Mouse (Mus musculus) midbrain, embryonic 15.5 days (tissue): ENCODE measurements around the gene Nelfa. TPM values are rescaled to one million over a fixed set of nuclear protein-coding genes. Genes with fewer than 3 reads are reported as not detected.

Experiments
- ATAC-seq: fragments of 200-750 bp; cut with Nextera tagmentation; replicated peaks from 2 replicates; pipeline ENCODE4 v1.8.0; 2017; ENCODE audit warnings: moderate TSS enrichment
- H3K27ac ChIP-seq: fragments of 300-500 bp; sonication (generic); 2 replicates; pipeline ENCODE4 v1.5.1; 2015; ENCODE audit warnings: mild to moderate bottlenecking, inconsistent platforms
- H3K27me3 ChIP-seq: fragments of 300-500 bp; sonication (generic); replicated peaks from 2 replicates; pipeline ENCODE4 v1.6.1; 2015; ENCODE audit warnings: inconsistent platforms
- H3K36me3 ChIP-seq: fragments of 300-500 bp; sonication (generic); replicated peaks from 2 replicates; pipeline ENCODE4 v1.6.1; 2015; ENCODE audit warnings: inconsistent platforms
- H3K4me1 ChIP-seq: fragments of 300-500 bp; sonication (generic); 2 replicates; pipeline ENCODE4 v1.6.1; 2015; ENCODE audit warnings: inconsistent platforms
- H3K4me2 ChIP-seq: fragments of 300-500 bp; sonication (generic); 2 replicates; pipeline ENCODE4 v1.6.1; 2015; ENCODE audit warnings: inconsistent platforms, mild to moderate bottlenecking, moderate library complexity
- H3K4me3 ChIP-seq: fragments of 300-500 bp; sonication (generic); 2 replicates; pipeline ENCODE4 v1.5.1; 2015; ENCODE audit warnings: mild to moderate bottlenecking, inconsistent platforms
- H3K9ac ChIP-seq: fragments of 300-500 bp; sonication (generic); 2 replicates; pipeline ENCODE4 v1.6.1; 2015; ENCODE audit warnings: mild to moderate bottlenecking, inconsistent platforms
- H3K9me3 ChIP-seq: fragments of 300-500 bp; sonication (generic); 2 replicates; pipeline ENCODE4 v1.6.1; 2016; ENCODE audit warnings: inconsistent platforms
- WGBS: fragments of 180-500 bp; shearing (Covaris S2); methylation state at CpG from one replicate; pipeline ENCODE4 v1.1.7; 2015; ENCODE audit warnings: mixed read lengths; 5-methylcytosine and 5-hydroxymethylcytosine counted together
- polyA plus RNA-seq: library from polyadenylated mRNA; unstranded; fragments of >200 nt; fragmentation: Nextera tagmentation; extraction: Ambion mirVana; gene quantifications from 2 replicates; pipeline ENCODE4 v1.2.1, GENCODE M21; 2015

The Nelfa gene
- polyA plus RNA-seq, 1 experiment from 2014 or later: 43.1 TPM

- Histone ChIP-seq H3K4me1 (no peaks in the 10 kb centered on the region), H3K9ac (no peak overlapping the region), H3K36me3 (peaks cover 36% of the 10 kb centered on the region), H3K9me3 (no peaks in the 10 kb centered on the region), H3K27ac (no peak overlapping the region), H3K4me3 (no peak overlapping the region), H3K27me3 (no peaks in the 10 kb centered on the region), H3K4me2 (no peak overlapping the region)
- 85% methylated on average over 9 of the region's 9 CpGs for WGBS
- ATAC-seq: no peak
Observed at GRCm38 (mm10) chr5:33903176-33903575, 33.0 kb downstream of the Nelfa start.

- Histone ChIP-seq H3K9me3 (no peaks in the 10 kb centered on the region), H3K36me3 (peaks cover 36% of the 10 kb centered on the region), H3K27ac (no peak overlapping the region), H3K9ac (no peak overlapping the region), H3K4me1 (no peaks in the 10 kb centered on the region), H3K4me2 (no peak overlapping the region), H3K4me3 (no peak overlapping the region), H3K27me3 (no peaks in the 10 kb centered on the region)
- no peak for ATAC-seq
- 94% methylated on average over 2 of the region's 2 CpGs for WGBS
Observed at GRCm38 (mm10) chr5:33902696-33903095, 33.5 kb downstream of the Nelfa start.

DNA sequence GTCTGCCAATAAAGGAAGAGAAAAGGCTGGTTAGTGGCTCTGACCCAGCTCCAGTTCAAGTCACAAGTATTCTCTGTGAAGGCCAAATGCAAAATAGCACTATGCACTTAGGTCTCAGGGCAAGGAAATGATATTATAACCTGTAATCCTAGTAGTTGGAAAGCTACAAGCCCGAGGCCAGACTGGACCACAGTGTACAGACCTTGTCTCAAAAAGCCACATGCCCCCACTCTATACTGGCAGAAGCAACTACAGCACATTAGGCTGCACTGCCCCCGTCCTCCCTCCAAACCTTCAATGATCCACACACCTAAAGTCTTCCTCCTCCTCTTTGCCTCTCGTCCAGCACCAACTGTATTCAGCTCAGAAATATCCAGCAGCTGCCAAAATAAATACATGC, 34.9 kb downstream of the Nelfa start:
- no peak for ATAC-seq
- H3K36me3 ChIP-seq: peaks cover 47% of the 10 kb centered on the region
- H3K4me2 ChIP-seq: no peak overlapping the region
- no peak overlapping the region for H3K27ac ChIP-seq
- no peaks in the 10 kb centered on the region for H3K4me1 ChIP-seq
- H3K27me3 ChIP-seq: no peaks in the 10 kb centered on the region
- no peaks in the 10 kb centered on the region for H3K9me3 ChIP-seq
- WGBS: 89% methylated on average over 3 of the region's 3 CpGs
- H3K4me3 ChIP-seq: no peak overlapping the region
- no peak overlapping the region for H3K9ac ChIP-seq

GRCm38 (mm10) chr5:33900701-33901263, 35.4 kb downstream of the Nelfa start:
- no peak overlapping the region for H3K4me2 ChIP-seq
- no peak overlapping the region for H3K4me3 ChIP-seq
- H3K9me3 ChIP-seq: no peaks in the 10 kb centered on the region
- no peak for ATAC-seq
- no peaks in the 10 kb centered on the region for H3K4me1 ChIP-seq
- WGBS: 97% methylated on average over 9 of the region's 9 CpGs
- no peaks in the 10 kb centered on the region for H3K27me3 ChIP-seq
- H3K9ac ChIP-seq: no peak overlapping the region
- peaks cover 50% of the 10 kb centered on the region for H3K36me3 ChIP-seq
- H3K27ac ChIP-seq: no peak overlapping the region

DNA sequence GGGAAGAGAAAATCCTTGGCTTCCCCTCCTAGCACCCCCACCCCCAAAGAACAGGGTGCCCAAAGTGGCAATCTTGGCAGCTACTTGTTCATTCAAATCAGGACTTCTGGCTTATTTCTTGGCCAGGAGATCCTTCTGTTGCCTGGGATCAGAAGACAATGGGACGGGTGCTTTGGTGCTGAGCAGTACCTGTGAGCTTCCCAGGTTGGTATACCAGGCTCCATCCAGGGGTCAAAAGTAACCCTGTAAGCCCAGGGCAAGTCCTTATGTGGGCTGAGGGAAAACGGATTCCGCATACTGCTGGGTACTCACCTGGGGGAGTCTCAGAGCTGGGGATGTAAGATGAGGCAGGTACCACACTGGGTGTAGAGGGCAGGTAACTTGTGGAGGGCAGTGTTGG, 36.1 kb downstream of the Nelfa start:
- 93% methylated on average over 3 of the region's 3 CpGs for WGBS
- Histone ChIP-seq H3K9me3 (no peaks in the 10 kb centered on the region), H3K4me1 (no peaks in the 10 kb centered on the region), H3K9ac (no peak overlapping the region), H3K27ac (no peak overlapping the region), H3K4me3 (no peak overlapping the region), H3K36me3 (peaks cover 57% of the 10 kb centered on the region), H3K4me2 (no peak overlapping the region), H3K27me3 (no peaks in the 10 kb centered on the region)
- ATAC-seq: no peak

GRCm38 (mm10) chr5:33899245-33899644, 37.0 kb downstream of the Nelfa start:
- ATAC-seq: no peak
- WGBS: 95% methylated on average over 3 of the region's 3 CpGs
- Histone ChIP-seq H3K4me3 (no peak overlapping the region), H3K9ac (no peak overlapping the region), H3K36me3 (peaks cover 66% of the 10 kb centered on the region), H3K4me2 (no peak overlapping the region), H3K4me1 (no peaks in the 10 kb centered on the region), H3K27ac (no peak overlapping the region), H3K9me3 (no peaks in the 10 kb centered on the region), H3K27me3 (no peaks in the 10 kb centered on the region)

GRCm38 (mm10) chr5:33898671-33899070, 37.5 kb downstream of the Nelfa start:
- Histone ChIP-seq H3K9me3 (no peaks in the 10 kb centered on the region), H3K4me1 (no peaks in the 10 kb centered on the region), H3K27me3 (no peaks in the 10 kb centered on the region), H3K4me2 (no peak overlapping the region), H3K36me3 (peaks cover 71% of the 10 kb centered on the region), H3K27ac (no peak overlapping the region), H3K4me3 (no peak overlapping the region), H3K9ac (no peak overlapping the region)
- WGBS: 87% methylated on average over 9 of the region's 9 CpGs
- no peak for ATAC-seq

GRCm38 (mm10) chr5:33897158-33897557, 39.1 kb downstream of the Nelfa start:
- H3K27me3 ChIP-seq: no peaks in the 10 kb centered on the region
- ATAC-seq: no peak
- H3K4me3 ChIP-seq: no peak overlapping the region
- no peaks in the 10 kb centered on the region for H3K4me1 ChIP-seq
- no peak overlapping the region for H3K27ac ChIP-seq
- peaks cover 77% of the 10 kb centered on the region for H3K36me3 ChIP-seq
- 84% methylated on average over 2 of the region's 2 CpGs for WGBS
- no peak overlapping the region for H3K4me2 ChIP-seq
- H3K9ac ChIP-seq: no peak overlapping the region
- no peaks in the 10 kb centered on the region for H3K9me3 ChIP-seq

DNA sequence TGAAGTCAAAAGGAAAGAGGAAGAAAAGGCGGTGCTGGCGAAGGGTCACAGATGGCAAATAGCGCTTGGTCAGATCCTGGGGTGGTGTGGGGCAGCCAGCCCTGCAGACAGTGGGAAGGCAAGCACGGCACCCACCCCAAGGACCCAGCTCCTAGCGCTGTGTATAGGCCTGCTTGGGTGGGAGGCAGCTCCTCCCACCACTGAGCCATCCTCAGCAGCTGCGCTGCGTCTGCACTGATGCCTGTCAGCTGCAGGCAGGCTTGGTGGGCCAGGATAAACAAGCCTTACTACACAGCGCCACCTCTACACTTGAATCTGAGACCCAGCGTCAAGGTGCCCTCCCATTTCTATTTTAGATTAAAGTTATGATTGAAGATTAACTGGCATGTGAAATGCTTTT, 41.1 kb downstream of the Nelfa start:
- no peak overlapping the region for H3K4me2 ChIP-seq
- H3K27me3 ChIP-seq: no peaks in the 10 kb centered on the region
- no peak overlapping the region for H3K27ac ChIP-seq
- no peak overlapping the region for H3K9ac ChIP-seq
- peaks cover 68% of the 10 kb centered on the region for H3K36me3 ChIP-seq
- H3K4me1 ChIP-seq: no peaks in the 10 kb centered on the region
- WGBS: 86% methylated on average over 9 of the region's 9 CpGs
- H3K9me3 ChIP-seq: no peaks in the 10 kb centered on the region
- no peak for ATAC-seq
- no peak overlapping the region for H3K4me3 ChIP-seq

- H3K4me2 ChIP-seq: no peak overlapping the region
- whole genome bisulfite sequencing: 94% methylated on average over 6 of the region's 6 CpGs
- H3K27me3 ChIP-seq: no peaks in the 10 kb centered on the region
- H3K36me3 ChIP-seq: peaks cover 60% of the 10 kb centered on the region
- H3K9ac ChIP-seq: no peak overlapping the region
- no peak overlapping the region for H3K4me3 ChIP-seq
- H3K9me3 ChIP-seq: no peaks in the 10 kb centered on the region
- no peak for ATAC-seq
- no peaks in the 10 kb centered on the region for H3K4me1 ChIP-seq
- H3K27ac ChIP-seq: no peak overlapping the region
Observed at GRCm38 (mm10) chr5:33893406-33893805, 42.8 kb downstream of the Nelfa start.

DNA sequence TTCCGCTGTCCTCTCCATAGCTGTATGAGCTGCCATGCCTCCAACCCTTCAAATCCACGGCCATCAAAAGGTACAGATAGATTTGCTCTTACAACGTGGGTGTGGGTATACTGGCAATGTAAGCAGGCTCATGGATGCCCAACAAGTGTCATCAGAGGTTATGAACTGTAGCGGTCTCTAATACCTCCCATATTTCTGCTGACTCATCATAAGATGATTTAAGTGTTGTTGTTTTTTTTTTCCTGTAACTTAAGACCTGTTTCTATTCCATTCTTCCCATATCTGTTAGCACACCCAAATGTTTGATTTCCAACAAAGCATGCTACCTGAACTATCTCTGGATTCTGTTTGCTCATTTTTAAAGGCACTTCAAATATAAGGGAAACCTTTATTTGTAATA, 55.1 kb downstream of the Nelfa start:
- H3K4me2 ChIP-seq: no peak overlapping the region
- H3K27ac ChIP-seq: no peak overlapping the region
- WGBS: 94% methylated on average over 4 of the region's 4 CpGs
- no peaks in the 10 kb centered on the region for H3K4me1 ChIP-seq
- no peak overlapping the region for H3K4me3 ChIP-seq
- no peak for ATAC-seq
- peaks cover 71% of the 10 kb centered on the region for H3K36me3 ChIP-seq
- no peaks in the 10 kb centered on the region for H3K9me3 ChIP-seq
- H3K9ac ChIP-seq: no peak overlapping the region
- H3K27me3 ChIP-seq: no peaks in the 10 kb centered on the region

DNA sequence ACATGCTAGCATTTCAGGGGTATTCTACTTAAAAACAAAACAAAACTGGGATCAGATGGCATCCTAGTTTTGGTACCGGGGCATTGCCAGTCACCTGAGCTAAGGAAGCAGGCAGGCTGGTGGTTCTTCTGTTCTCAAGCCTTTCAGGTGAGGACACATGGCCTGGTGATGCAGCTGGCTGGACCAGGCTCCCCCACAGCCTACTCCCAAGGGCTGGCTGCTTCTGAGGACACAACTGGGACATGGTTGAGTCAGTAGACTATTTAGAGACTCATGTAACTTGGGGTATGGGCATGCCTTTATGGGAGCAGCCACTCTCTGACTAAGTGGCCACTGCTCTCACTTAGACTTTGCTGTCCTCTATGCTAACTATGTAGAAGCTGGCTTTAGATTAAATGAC, 60.7 kb downstream of the Nelfa start:
- ATAC-seq: no peak
- Histone ChIP-seq H3K9ac (no peak overlapping the region), H3K4me1 (no peaks in the 10 kb centered on the region), H3K4me2 (no peak overlapping the region), H3K27ac (no peak overlapping the region), H3K27me3 (no peaks in the 10 kb centered on the region), H3K4me3 (no peak overlapping the region), H3K36me3 (peaks cover 44% of the 10 kb centered on the region), H3K9me3 (no peaks in the 10 kb centered on the region)
- 100% methylated on average over 1 of the region's 1 CpGs for WGBS

DNA sequence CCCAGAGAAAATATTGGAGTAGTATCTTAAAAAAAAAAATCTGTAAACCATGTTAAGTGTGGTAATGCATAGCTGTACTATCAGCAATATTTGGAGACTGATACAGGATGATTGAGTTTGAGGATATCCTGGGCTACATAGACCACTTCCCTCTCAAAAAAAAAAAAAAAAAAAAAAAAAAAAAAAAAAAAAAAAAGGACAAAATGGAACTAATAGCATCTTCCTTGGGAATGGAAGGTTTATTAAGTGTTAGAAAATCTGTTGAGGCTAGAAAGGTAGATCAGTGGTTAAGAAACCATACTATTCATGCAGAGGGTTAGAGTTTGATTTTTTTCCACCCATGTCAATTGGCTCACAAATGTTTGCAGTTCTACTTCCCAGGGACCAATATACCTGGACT, 78.5 kb downstream of the Nelfa start:
- Histone ChIP-seq H3K4me1 (no peaks in the 10 kb centered on the region), H3K36me3 (peaks cover 45% of the 10 kb centered on the region), H3K27ac (no peak overlapping the region), H3K9ac (no peak overlapping the region), H3K4me2 (no peak overlapping the region), H3K9me3 (no peaks in the 10 kb centered on the region), H3K27me3 (no peaks in the 10 kb centered on the region), H3K4me3 (no peak overlapping the region)
- no peak for ATAC-seq
